Mouse (Mus musculus) intestine, embryonic 14.5 days (tissue): Measurements from ENCODE around the gene Srebf2. TPM values are rescaled to one million over a fixed set of nuclear protein-coding genes. Genes with fewer than 3 reads are reported as not detected.
"Not testable (repeated sequence)": the region's sequence is repeated elsewhere in the genome, so short reads cannot be mapped to it uniquely, and the experiment has no call there.

Experiments used
- ATAC-seq: fragments of 200-750 bp; cut with Nextera tagmentation; replicated peaks from 2 replicates; pipeline ENCODE4 v1.8.0; 2017; ENCODE audit warnings: low read depth, moderate number of reproducible peaks, moderate TSS enrichment, moderate library complexity; ENCODE audit not compliant: low FRiP score, low TSS enrichment
- DNase-seq: peaks from one replicate; pipeline ENCODE4 v3.0.0-alpha.2; 2018; ENCODE audit warnings: low spot score
- H3K27ac ChIP-seq: fragments of 300-500 bp; sonication (generic); 2 replicates; pipeline ENCODE4 v1.5.1; 2014; ENCODE audit warnings: low read depth, mild to moderate bottlenecking, control low read depth
- H3K27me3 ChIP-seq: fragments of 300-500 bp; sonication (generic); replicated peaks from 2 replicates; pipeline ENCODE4 v1.6.1; 2014; ENCODE audit warnings: low read length, control low read depth; ENCODE audit not compliant: control insufficient read depth, insufficient read depth
- H3K36me3 ChIP-seq: fragments of 300-500 bp; sonication (generic); 2 replicates; pipeline ENCODE4 v1.6.1; 2014; ENCODE audit warnings: low read length, control low read depth; ENCODE audit not compliant: control insufficient read depth, insufficient read depth
- H3K4me1 ChIP-seq: fragments of 300-500 bp; sonication (generic); replicated peaks from 2 replicates; pipeline ENCODE4 v1.6.1; 2014; ENCODE audit warnings: low read length, control low read depth, mixed read lengths; ENCODE audit not compliant: control insufficient read depth, insufficient read depth
- H3K4me2 ChIP-seq: fragments of 300-500 bp; sonication (generic); 2 replicates; pipeline ENCODE4 v1.6.1; 2014; ENCODE audit warnings: low read length
- H3K4me3 ChIP-seq: fragments of 300-500 bp; sonication (generic); 2 replicates; pipeline ENCODE4 v1.5.1; 2014; ENCODE audit warnings: low read depth, low read length, control low read depth, mixed read lengths
- H3K9ac ChIP-seq: fragments of 300-500 bp; sonication (generic); 2 replicates; pipeline ENCODE4 v1.6.1; 2014; ENCODE audit warnings: mild to moderate bottlenecking, low read length
- H3K9me3 ChIP-seq: fragments of 300-500 bp; sonication (generic); 2 replicates; pipeline ENCODE4 v1.6.1; 2016; ENCODE audit warnings: low read length, control low read depth; ENCODE audit not compliant: control insufficient read depth
- WGBS: fragments of 180-500 bp; shearing (Covaris S2); extraction: QIAGEN DNeasy Blood & Tissue Kit; methylation state at CpG from one replicate; pipeline ENCODE4 v1.1.7; 2014; 5-methylcytosine and 5-hydroxymethylcytosine counted together
- polyA plus RNA-seq: library from polyadenylated mRNA; unstranded; fragments of >200 nt; fragmentation: Nextera tagmentation; extraction: Ambion mirVana; gene quantifications from 2 replicates; pipeline ENCODE4 v1.2.1, GENCODE M21; 2014

Srebf2 gene
- polyA plus RNA-seq, result 136 and 144 TPM in 2 replicates

DNA sequence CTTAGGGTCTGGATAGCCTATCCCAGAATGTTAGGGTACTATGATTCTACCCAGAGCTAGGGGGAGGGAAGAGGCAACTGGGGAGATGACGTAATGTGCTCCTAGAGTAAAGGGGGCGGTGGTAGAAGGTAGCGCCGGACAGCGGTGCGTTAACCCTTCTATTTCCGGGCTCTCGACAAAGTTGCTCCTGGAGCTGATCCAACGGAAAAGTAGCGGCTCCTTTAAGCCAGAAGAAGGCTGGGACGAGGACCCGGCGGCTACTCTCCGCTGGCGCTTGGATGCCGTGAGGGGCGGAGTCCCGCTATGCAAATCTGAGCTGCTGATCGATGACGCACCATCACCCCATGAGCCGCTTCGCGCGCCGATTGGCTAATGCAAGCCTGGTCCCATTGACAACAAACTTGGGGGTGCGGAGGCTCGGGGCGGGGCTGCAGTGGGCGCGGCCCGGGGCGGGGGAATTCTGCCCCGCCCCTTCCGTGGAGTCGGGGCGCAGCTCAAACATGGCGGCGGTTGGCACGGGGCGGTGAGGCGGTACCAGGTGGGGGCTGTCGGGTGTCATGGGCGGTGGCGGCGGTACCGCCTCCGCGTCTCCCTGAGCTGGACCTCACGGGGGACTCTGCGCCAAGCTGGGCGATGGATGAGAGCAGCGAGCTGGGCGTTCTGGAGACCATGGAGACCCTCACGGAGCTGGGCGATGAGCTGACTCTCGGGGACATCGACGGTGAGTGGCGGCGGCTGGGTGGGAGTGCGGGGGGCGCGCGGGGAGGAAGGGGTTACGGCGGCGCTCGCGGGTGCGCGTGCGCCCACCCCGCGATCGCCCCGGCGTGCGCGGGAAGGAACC is at the start of gene Srebf2:
Gene Srebf2, plus strand, starts transcription at position 412 of the 841 bp plus-strand sequence.
- Histone ChIP-seq H3K4me1 (peaks cover 30% of the 10 kb centered on the region), H3K27ac (peak within 1 kb of the TSS; percentile 94), H3K27me3 (no peaks in the 10 kb centered on the region), H3K4me3 (peak within 1 kb of the TSS; percentile 86), H3K36me3 (0 out of 2 replicates have a peak, but pooled peaks cover 4% of the 10 kb centered on the region), H3K4me2 (peak within 1 kb of the TSS; percentile 85), H3K9ac (peak within 1 kb of the TSS; percentile 89), H3K9me3 (no peaks in the 10 kb centered on the region)
- ATAC-seq (peak; percentile 98), DNase-seq (peak; percentile 98)
- WGBS, result under 1% methylated on average over 71 of the region's 79 CpGs

DNA sequence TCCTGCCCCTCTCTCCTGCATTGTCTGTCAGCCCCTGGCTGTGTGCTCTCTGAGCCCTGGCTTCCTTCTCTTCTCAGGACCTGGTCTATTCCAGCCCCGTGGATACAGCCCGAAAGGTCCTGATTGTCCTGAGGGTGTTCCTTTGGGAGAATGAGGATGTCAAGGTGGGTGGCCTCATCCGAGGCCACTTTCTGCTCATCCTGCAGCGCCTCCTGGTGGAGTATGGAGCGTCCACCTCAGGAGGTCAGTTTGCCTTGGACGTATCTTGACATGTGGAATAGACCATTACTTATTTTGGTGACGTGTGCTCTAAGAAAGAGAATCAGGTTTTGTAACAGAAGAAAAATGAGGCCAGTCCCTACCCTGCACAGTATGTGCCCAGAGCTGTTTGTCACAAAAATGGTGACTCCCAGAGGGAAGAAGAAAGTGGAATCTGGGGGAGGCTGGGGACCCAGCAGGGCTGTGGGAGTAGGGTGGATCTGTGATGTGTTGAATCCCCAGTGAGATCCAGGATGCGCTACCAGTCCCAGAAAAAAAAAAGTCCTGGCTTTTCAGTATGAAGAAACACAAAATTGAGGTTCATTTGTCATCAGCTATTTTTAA is 39.9 kb upstream of the Srebf2 start:
- 25% methylated on average over 8 of the region's 8 CpGs for WGBS

DNA sequence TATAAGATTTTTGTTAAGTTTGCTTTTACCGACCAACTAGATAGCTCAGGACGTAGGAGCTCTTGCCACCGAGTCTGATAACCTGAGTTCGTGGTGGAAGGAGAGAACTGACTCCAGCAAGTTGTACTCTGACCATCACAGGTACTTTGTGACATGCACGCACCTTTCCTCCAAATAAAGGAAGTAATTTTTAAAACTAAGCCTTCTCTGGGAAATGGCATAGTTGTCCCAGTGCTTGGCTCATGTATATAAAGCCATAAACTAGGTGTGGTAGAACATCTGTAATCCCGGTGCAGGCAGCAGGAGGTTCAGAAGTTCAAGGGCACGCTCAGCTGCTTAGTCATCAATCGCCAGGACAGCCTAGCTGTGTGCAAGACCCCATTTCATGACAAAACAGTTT is 26.4 kb upstream of the Srebf2 start:
- H3K4me2 ChIP-seq, result no peak overlapping the region
- H3K4me3 ChIP-seq, result no peak overlapping the region
- H3K27me3 ChIP-seq, result peaks cover 7% of the 10 kb centered on the region; the same call in 1 of the 2 replicates
- ATAC-seq (no peak), DNase-seq (no peak)
- H3K27ac ChIP-seq, result no peak overlapping the region
- no peaks in the 10 kb centered on the region for H3K9me3 ChIP-seq
- no peak overlapping the region for H3K9ac ChIP-seq
- WGBS, result 59% methylated on average over 8 of the region's 8 CpGs
- H3K4me1 ChIP-seq, result no peaks in the 10 kb centered on the region
- H3K36me3 ChIP-seq, result no peaks in the 10 kb centered on the region

More for the DNA sequence above, 39.9 kb upstream of the Srebf2 start:
- Histone ChIP-seq H3K27ac (no peak overlapping the region), H3K4me3 (no peak overlapping the region), H3K36me3 (no peaks in the 10 kb centered on the region), H3K4me1 (no peaks in the 10 kb centered on the region), H3K27me3 (0 out of 2 replicates have a peak, but pooled peaks cover 2% of the 10 kb centered on the region), H3K4me2 (no peak overlapping the region), H3K9ac (no peak overlapping the region), H3K9me3 (no peaks in the 10 kb centered on the region)
- ATAC-seq, result no peak
- peak; percentile 71 for DNase-seq

DNA sequence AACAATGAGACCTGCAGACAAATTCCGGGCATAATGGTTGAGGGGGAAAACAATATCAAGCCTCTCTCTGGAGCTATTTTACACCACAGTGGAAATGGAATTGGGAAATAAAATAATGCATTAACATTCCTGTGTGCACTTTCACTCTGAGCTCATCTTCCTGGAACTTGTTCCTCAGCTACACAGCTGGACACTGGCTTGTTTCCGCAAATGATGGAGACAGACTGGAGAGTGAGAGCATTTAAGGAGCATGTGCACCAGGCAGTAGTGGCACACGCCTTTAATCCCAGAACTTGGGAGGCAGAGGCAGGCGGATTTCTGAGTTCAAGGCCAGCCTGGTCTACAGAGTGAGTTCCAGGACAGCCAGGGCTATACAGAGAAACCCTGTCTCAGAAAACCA is 20.3 kb upstream of the Srebf2 start:
- not testable (repeated sequence) for ATAC-seq, H3K36me3 ChIP-seq, H3K27ac ChIP-seq, DNase-seq, H3K27me3 ChIP-seq, H3K4me1 ChIP-seq, H3K4me3 ChIP-seq, H3K9ac ChIP-seq, H3K9me3 ChIP-seq
- WGBS, result 78% methylated on average over 4 of the region's 4 CpGs
- H3K4me2 ChIP-seq, result peak overlapping the region; percentile 73; the same call in 1 of the 2 replicates

DNA sequence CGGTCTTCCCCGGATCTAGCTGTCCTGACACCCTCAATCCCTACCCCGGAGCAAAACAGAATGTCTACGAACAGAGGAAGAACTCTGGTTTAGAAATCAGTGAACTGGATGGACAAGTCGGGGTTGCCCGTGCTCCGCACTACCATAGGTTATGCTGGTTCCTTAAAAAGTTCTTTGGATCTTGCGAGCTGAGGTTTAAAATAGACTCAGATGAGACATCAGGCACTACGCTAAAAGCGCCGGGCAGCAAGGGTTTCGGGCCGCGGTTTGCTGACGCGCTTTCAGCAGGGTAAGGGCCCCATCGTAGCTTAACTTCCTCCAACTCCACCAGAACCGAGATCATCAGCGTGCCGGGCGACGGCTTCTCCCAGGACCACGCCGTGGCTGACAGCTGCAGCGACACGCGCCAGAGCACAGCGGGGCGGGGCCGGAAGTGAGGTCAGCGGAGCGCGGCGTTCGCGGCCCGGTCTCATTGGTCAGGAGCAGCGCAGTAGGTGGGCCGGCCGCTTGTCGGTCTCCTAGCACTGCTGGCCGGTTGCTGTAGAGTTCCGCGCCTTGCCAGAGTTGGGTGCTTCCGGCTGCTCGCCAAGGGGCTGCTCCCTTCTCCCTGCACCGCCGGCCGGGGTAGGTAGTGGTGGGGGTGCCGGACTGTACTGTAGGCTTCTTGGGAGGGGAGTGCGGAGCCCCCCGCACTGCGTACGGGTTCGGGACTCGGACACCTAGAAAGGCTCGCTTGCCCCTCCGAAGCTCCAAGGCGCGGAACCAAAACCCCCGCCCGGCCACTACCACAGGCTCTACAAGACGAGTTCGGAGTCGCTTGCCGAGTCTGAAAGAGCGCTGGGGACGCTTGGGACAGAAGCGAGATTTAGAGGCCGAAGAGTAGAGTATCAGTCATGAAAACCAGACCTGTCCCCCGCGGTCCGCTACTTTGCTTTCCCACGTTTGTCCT is 19.3 kb upstream of the Srebf2 start, which contains the start of gene Ccdc134:
Gene Ccdc134, plus strand, starts transcription at position 497 of the 949 bp plus-strand sequence.
- Histone ChIP-seq H3K9me3 (no peaks in the 10 kb centered on the region), H3K27me3 (peaks cover 5% of the 10 kb centered on the region; the same call in 1 of the 2 replicates), H3K4me3 (peak within 1 kb of the TSS; percentile 68), H3K27ac (peak within 1 kb of the TSS; percentile 67; the same call in 1 of the 2 replicates), H3K36me3 (0 out of 2 replicates have a peak, but pooled peaks cover 3% of the 10 kb centered on the region), H3K4me1 (peaks cover 8% of the 10 kb centered on the region; the same call in 1 of the 2 replicates), H3K4me2 (peak within 1 kb of the TSS; percentile 73), H3K9ac (peak within 1 kb of the TSS; percentile 67)
- ATAC-seq (peak; percentile 99), DNase-seq (peak; percentile 99)
- under 1% methylated on average over 74 of the region's 74 CpGs for WGBS

DNA sequence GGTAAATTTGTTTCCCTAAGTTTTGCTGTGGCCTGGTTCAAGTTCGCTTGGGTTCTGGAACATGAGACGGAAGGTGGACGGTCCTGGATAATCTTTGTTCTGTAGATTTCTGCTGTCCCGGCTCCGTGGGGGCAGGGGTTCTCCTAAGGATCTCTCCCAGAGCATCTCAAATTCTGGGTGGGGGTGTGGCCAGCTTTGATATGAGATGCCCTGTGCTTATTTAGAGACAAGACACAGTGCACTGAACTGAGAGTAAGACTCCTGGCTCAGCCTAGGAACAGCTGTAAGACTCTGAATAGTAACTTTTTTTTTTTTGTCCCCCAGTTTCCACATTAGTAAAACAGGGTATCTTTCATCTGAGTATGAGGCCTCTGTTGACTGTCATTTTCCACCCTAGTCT is 18.6 kb upstream of the Srebf2 start:
- ATAC-seq, result no peak
- peaks cover 5% of the 10 kb centered on the region; the same call in 1 of the 2 replicates for H3K27me3 ChIP-seq
- 0 out of 2 replicates have a peak, but pooled peaks cover 3% of the 10 kb centered on the region for H3K36me3 ChIP-seq
- DNase-seq, result no peak
- peak overlapping the region; percentile 67 for H3K9ac ChIP-seq
- 4% methylated on average over 5 of the region's 5 CpGs for WGBS
- peak overlapping the region; percentile 73 for H3K4me2 ChIP-seq
- H3K27ac ChIP-seq, result peak overlapping the region; percentile 67; the same call in 1 of the 2 replicates
- H3K4me1 ChIP-seq, result peaks cover 8% of the 10 kb centered on the region; the same call in 1 of the 2 replicates
- H3K9me3 ChIP-seq, result no peaks in the 10 kb centered on the region
- peak overlapping the region; percentile 68 for H3K4me3 ChIP-seq

DNA sequence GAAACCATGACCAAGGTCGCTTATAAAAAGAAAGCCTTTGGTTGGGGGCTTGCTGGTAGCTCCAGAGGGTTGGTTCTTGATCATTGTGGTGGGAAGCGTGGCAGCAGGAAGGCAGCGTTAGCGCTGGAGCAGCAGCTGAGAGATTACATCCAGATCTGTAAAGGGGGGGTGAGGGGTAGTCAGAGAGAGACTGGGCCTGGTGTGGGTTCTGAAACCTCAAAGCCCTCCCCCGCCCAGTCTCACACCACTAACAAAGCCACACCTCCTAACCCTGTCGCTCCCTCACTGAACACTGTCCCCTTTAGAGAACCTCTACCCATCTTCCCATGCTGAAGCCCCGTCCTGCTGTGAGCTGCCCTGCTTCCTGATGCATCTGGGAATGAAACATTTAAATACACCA is 16.4 kb upstream of the Srebf2 start:
- no peak for ATAC-seq
- 71% methylated on average over 7 of the region's 7 CpGs for WGBS
- H3K4me2 ChIP-seq, result no peak overlapping the region
- 0 out of 2 replicates have a peak, but pooled peaks cover 3% of the 10 kb centered on the region for H3K36me3 ChIP-seq
- H3K9ac ChIP-seq, result no peak overlapping the region
- no peak for DNase-seq
- H3K4me3 ChIP-seq, result no peak overlapping the region
- no peaks in the 10 kb centered on the region for H3K27me3 ChIP-seq
- no peak overlapping the region for H3K27ac ChIP-seq
- no peaks in the 10 kb centered on the region for H3K9me3 ChIP-seq
- peaks cover 8% of the 10 kb centered on the region; the same call in 1 of the 2 replicates for H3K4me1 ChIP-seq

DNA sequence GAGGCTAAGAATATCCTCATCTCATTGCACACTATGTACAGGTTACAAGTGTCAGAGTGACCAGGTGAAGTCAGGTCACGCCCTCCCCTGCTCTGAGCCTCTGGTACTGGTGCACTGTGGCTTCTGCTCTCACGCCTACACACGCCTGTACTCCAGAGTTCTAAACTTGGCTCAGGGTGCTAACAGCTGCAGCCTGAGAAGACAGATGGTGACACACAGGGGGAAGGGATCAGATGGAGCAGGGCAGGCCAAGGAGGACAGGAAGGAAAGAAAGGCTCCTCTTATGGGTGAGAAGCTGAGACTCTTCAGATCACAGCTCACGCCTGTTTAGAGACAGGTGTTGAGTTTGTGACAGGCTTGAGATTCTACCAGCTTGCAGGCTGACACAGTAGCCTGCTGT is 11.6 kb upstream of the Srebf2 start:
- no peaks in the 10 kb centered on the region for H3K27me3 ChIP-seq
- H3K27ac ChIP-seq, result no peak overlapping the region
- H3K9me3 ChIP-seq, result no peaks in the 10 kb centered on the region
- no peaks in the 10 kb centered on the region for H3K4me1 ChIP-seq
- H3K4me2 ChIP-seq, result no peak overlapping the region
- WGBS, result 71% methylated on average over 4 of the region's 4 CpGs
- ATAC-seq (no peak), DNase-seq (no peak)
- H3K4me3 ChIP-seq, result no peak overlapping the region
- no peak overlapping the region for H3K9ac ChIP-seq
- H3K36me3 ChIP-seq, result 0 out of 2 replicates have a peak, but pooled peaks cover 3% of the 10 kb centered on the region
